Mouse (Mus musculus) spleen, adult 18-20 months (tissue): ENCODE results near the gene Atf7.
"Not testable (repeated sequence)": the region's sequence is repeated elsewhere in the genome, so short reads cannot be mapped to it uniquely, and the experiment has no call there.

ENCODE experiments used
- DNase-seq, 2 experiments: peaks; one replicate each; pipeline ENCODE4 v3.0.0; 2022; ENCODE audit warnings: mixed read lengths in 2 of 2

The Atf7 gene

GRCm38 (mm10) chr15:102617654-102618053 is 7.6 kb downstream of the Atf7 start:
- no peak for DNase-seq

GRCm38 (mm10) chr15:102616174-102616573 is 9.1 kb downstream of the Atf7 start:
- no peak for DNase-seq

- DNase-seq: no peak
Observed at GRCm38 (mm10) chr15:102614224-102614623, 11.0 kb downstream of the Atf7 start.

- no peak for DNase-seq
Observed at GRCm38 (mm10) chr15:102612966-102613365, 12.3 kb downstream of the Atf7 start.

- not testable (repeated sequence) for DNase-seq
Observed at GRCm38 (mm10) chr15:102608586-102608985, 16.7 kb downstream of the Atf7 start.

- no peak for DNase-seq
Observed at GRCm38 (mm10) chr15:102593996-102594656, 31.1 kb downstream of the Atf7 start.

- DNase-seq: no peak
Observed at GRCm38 (mm10) chr15:102592674-102593073, 32.6 kb downstream of the Atf7 start.

- no peak for DNase-seq
Observed at GRCm38 (mm10) chr15:102590567-102590966, 34.7 kb downstream of the Atf7 start.

GRCm38 (mm10) chr15:102589826-102590225 is 35.4 kb downstream of the Atf7 start:
- DNase-seq: no peak

- no peak for DNase-seq
Observed at GRCm38 (mm10) chr15:102585501-102585900, 39.8 kb downstream of the Atf7 start.

GRCm38 (mm10) chr15:102583708-102584383 is 41.4 kb downstream of the Atf7 start:
- no peak for DNase-seq

GRCm38 (mm10) chr15:102581205-102581604 is 44.1 kb downstream of the Atf7 start:
- no peak for DNase-seq

- no peak for DNase-seq
Observed at GRCm38 (mm10) chr15:102578351-102578750, 46.9 kb downstream of the Atf7 start.

GRCm38 (mm10) chr15:102576972-102577371 is 48.3 kb downstream of the Atf7 start:
- DNase-seq: no peak

- no peak for DNase-seq
Observed at GRCm38 (mm10) chr15:102572081-102572480, 53.2 kb downstream of the Atf7 start.

GRCm38 (mm10) chr15:102567849-102568248 is 57.4 kb downstream of the Atf7 start:
- DNase-seq: no peak

GRCm38 (mm10) chr15:102563681-102564080 is 61.6 kb downstream of the Atf7 start:
- no peak for DNase-seq

GRCm38 (mm10) chr15:102563061-102563460 is 62.2 kb downstream of the Atf7 start:
- DNase-seq: no peak

GRCm38 (mm10) chr15:102562491-102562890 is 62.8 kb downstream of the Atf7 start:
- DNase-seq: no peak

- no peak for DNase-seq
Observed at GRCm38 (mm10) chr15:102557580-102557979, 67.7 kb downstream of the Atf7 start.

GRCm38 (mm10) chr15:102555581-102555980 is 69.7 kb downstream of the Atf7 start:
- no peak for DNase-seq

GRCm38 (mm10) chr15:102552599-102552998 is 72.7 kb downstream of the Atf7 start:
- DNase-seq: no peak

GRCm38 (mm10) chr15:102547478-102547877 is 77.8 kb downstream of the Atf7 start:
- no peak for DNase-seq

- no peak for DNase-seq
Observed at GRCm38 (mm10) chr15:102546677-102547427, 78.4 kb downstream of the Atf7 start.
